Mouse (Mus musculus): ENCODE data around the gene Lrrc38. TPM values are rescaled to one million over a fixed set of nuclear protein-coding genes. Genes with fewer than 3 reads are reported as not detected.

The Lrrc38 gene
- 0.06 TPM in 1 of 2 replicates, not detected in the other for polyA plus RNA-seq (2012; rRNA removed)

GRCm38 (mm10) chr4:143349484-143349906 lies at the start of gene Lrrc38:
Gene Lrrc38 (plus strand): TSS chr4:143349757.

DNA sequence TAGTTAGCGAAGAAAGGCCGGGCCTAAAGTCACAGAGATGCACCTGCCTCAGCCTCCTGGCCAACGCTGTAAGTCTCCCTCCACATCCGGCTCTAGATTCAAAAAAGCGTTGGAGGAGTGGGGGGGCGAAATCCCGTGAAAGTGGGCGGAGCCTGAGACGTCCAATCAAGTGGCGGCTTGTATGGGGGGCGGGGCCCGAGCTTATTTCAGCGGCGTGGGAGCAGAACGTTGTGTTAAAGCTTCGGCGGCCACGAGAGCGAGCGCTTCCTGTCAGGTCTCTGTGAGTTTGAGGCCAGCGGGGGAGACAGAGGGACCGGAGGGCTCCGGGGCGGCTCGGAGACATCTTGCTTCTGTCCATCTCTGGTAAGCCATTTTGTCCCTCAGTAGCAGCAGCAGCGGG lies 44.6 kb downstream of the Lrrc38 start, which contains the start of gene Pramel1:
Gene Pramel1, plus strand, starts transcription at position 248 of the 400 bp plus-strand sequence.

GRCm38 (mm10) chr4:143412219-143413092 lies 62.9 kb downstream of the Lrrc38 start, which contains the start of gene Pramef8:
Gene Pramef8 (plus strand): TSS chr4:143412426.

Other genes starting within 250 kb of the Lrrc38 start
- 6.4 and 7.3 TPM in 2 replicates for gene Prdm2, start 136.8 kb upstream of the Lrrc38 start, polyA plus RNA-seq (2012; rRNA removed)
- gene Pdpn, start 50.2 kb upstream of the Lrrc38 start, polyA plus RNA-seq (2012; rRNA removed), result 3.1 and 3.3 TPM in 2 replicates
- not detected in 2 replicates for gene Pramel1, start 44.7 kb downstream of the Lrrc38 start, polyA plus RNA-seq (2012; rRNA removed)
- 5.8 and 5.9 TPM in 2 replicates for gene Pramef8, start 62.7 kb downstream of the Lrrc38 start, polyA plus RNA-seq (2012; rRNA removed)
- gene Oog4, start 100.6 kb downstream of the Lrrc38 start, polyA plus RNA-seq (2012; rRNA removed), result not detected in 2 replicates
- not detected in 2 replicates for gene Gm13043, start 161.6 kb downstream of the Lrrc38 start, polyA plus RNA-seq (2012; rRNA removed)
- not detected in 2 replicates for gene Gm13040, start 186.2 kb downstream of the Lrrc38 start, polyA plus RNA-seq (2012; rRNA removed)
- gene BC080695, start 201.9 kb downstream of the Lrrc38 start, polyA plus RNA-seq (2012; rRNA removed), result not detected in 2 replicates
- not detected in 2 replicates for gene Gm13057, start 202.0 kb downstream of the Lrrc38 start, polyA plus RNA-seq (2012; rRNA removed)